Mouse (Mus musculus) embryo, embryonic 11.5 days (tissue): Measurements from ENCODE around the gene Slc2a5.

Source experiments
- DNase-seq: peaks from one replicate; pipeline ENCODE4 v3.0.0-alpha.2; 2012; ENCODE audit warnings: low read depth, low spot score

The Slc2a5 gene

GRCm38 (mm10) chr4:150140346-150140745, 21.3 kb downstream of the Slc2a5 start:
- DNase-seq = no peak

GRCm38 (mm10) chr4:150144242-150144641, 25.2 kb downstream of the Slc2a5 start:
- DNase-seq = no peak

GRCm38 (mm10) chr4:150146286-150146685, 27.2 kb downstream of the Slc2a5 start:
- DNase-seq = no peak

GRCm38 (mm10) chr4:150151045-150151444, 32.0 kb downstream of the Slc2a5 start:
- DNase-seq = no peak

- DNase-seq = no peak
Observed at GRCm38 (mm10) chr4:150152483-150152882, 33.4 kb downstream of the Slc2a5 start.

GRCm38 (mm10) chr4:150155301-150155700, 36.2 kb downstream of the Slc2a5 start:
- no peak for DNase-seq

- no peak for DNase-seq
Observed at GRCm38 (mm10) chr4:150155731-150156130, 36.6 kb downstream of the Slc2a5 start.

- no peak for DNase-seq
Observed at GRCm38 (mm10) chr4:150157348-150157882, 38.3 kb downstream of the Slc2a5 start.

GRCm38 (mm10) chr4:150159458-150159857, 40.4 kb downstream of the Slc2a5 start:
- no peak for DNase-seq

- DNase-seq = no peak
Observed at GRCm38 (mm10) chr4:150162561-150163169, 43.6 kb downstream of the Slc2a5 start.

- no peak for DNase-seq
Observed at GRCm38 (mm10) chr4:150164875-150165274, 45.8 kb downstream of the Slc2a5 start.

GRCm38 (mm10) chr4:150168406-150168805, 49.3 kb downstream of the Slc2a5 start:
- DNase-seq = no peak

- no peak for DNase-seq
Observed at GRCm38 (mm10) chr4:150172107-150172506, 53.0 kb downstream of the Slc2a5 start.

GRCm38 (mm10) chr4:150173281-150173680, 54.2 kb downstream of the Slc2a5 start:
- no peak for DNase-seq

GRCm38 (mm10) chr4:150174027-150174426, 54.9 kb downstream of the Slc2a5 start:
- DNase-seq = no peak

- no peak for DNase-seq
Observed at GRCm38 (mm10) chr4:150176535-150176934, 57.5 kb downstream of the Slc2a5 start.

- DNase-seq = no peak
Observed at GRCm38 (mm10) chr4:150177122-150177521, 58.0 kb downstream of the Slc2a5 start.

GRCm38 (mm10) chr4:150178131-150178530, 59.0 kb downstream of the Slc2a5 start:
- DNase-seq = no peak

- DNase-seq = no peak
Observed at GRCm38 (mm10) chr4:150181304-150181703, 62.2 kb downstream of the Slc2a5 start.

- DNase-seq = no peak
Observed at GRCm38 (mm10) chr4:150188236-150188635, 69.2 kb downstream of the Slc2a5 start.

GRCm38 (mm10) chr4:150192199-150192598, 73.1 kb downstream of the Slc2a5 start:
- no peak for DNase-seq
